8 mouse cellular contexts compared by ENCODE assay signal in genomic region chr3:52070163-52070478, GRCm38 (mm10). TPM values are rescaled to one million over a fixed set of nuclear protein-coding genes. Genes with fewer than 3 reads are reported as not detected.
DNase-seq lines count a peak whose midpoint lies in the region; ATAC-seq and TF ChIP-seq lines count a peak whose summit lies in the region.

No protein-coding gene starts in this region.

- H3K4me3 ChIP-seq in heart, postnatal 0 days (ENCODE audit: low read depth, low read length): peak overlapping the region; percentile 47
- peak overlapping the region; percentile 65 for H3K4me3 ChIP-seq in bone marrow macrophage, adult 2 months (ENCODE audit: insufficient read depth, low read length)
- peak overlapping the region; percentile 33 for H3K4me3 ChIP-seq in hindbrain, embryonic 13.5 days
- peak overlapping the region; percentile 28 for H3K4me3 ChIP-seq in midbrain, embryonic 12.5 days

- no peaks in the 10 kb centered on the region for H3K36me3 ChIP-seq in heart, postnatal 0 days (replicated peaks; ENCODE audit: control insufficient read depth, insufficient read depth, low read length)
- H3K36me3 ChIP-seq in hindbrain, embryonic 13.5 days: no peaks in the 10 kb centered on the region
- H3K36me3 ChIP-seq in midbrain, embryonic 12.5 days: no peaks in the 10 kb centered on the region

- WGBS in heart, postnatal 0 days: 31% methylated on average over 4 of the region's 4 CpGs
- WGBS in hindbrain, embryonic 13.5 days: 2% methylated on average over 4 of the region's 4 CpGs
- WGBS in midbrain, embryonic 12.5 days: 2% methylated on average over 4 of the region's 4 CpGs

- peak overlapping the region; percentile 54; the same call in 1 of the 2 replicates for H3K27ac ChIP-seq in heart, postnatal 0 days (ENCODE audit: low read depth)
- H3K27ac ChIP-seq in bone marrow macrophage, adult 2 months (ENCODE audit: insufficient read depth, low read depth, low read length): peak overlapping the region; percentile 90
- peak overlapping the region; percentile 82 for H3K27ac ChIP-seq in hindbrain, embryonic 13.5 days
- peak overlapping the region; percentile 27 for H3K27ac ChIP-seq in midbrain, embryonic 12.5 days (replicated peaks)

- DNase-seq in heart, postnatal 0 days (ENCODE audit: low spot score): no peak
- no peak for DNase-seq in heart, adult 9 months (ENCODE audit: low spot score in 2 of 2)
- DNase-seq in Muller cell, postnatal 12 days (ENCODE audit: inconsistent ontology term): no peak
- DNase-seq in spleen, postnatal 4 days (ENCODE audit: low spot score in 2 of 2): no peak
- no peak for DNase-seq in adrenal gland, postnatal 14 days

- no peak for TF ChIP-seq POLR2A in bone marrow macrophage, adult 2 months (IDR thresholded peaks at IDR 0.05; ENCODE audit: borderline replicate concordance, low read depth, low read length)

- H3K4me1 ChIP-seq in heart, postnatal 0 days (ENCODE audit: control insufficient read depth, insufficient read depth): peaks cover 34% of the 10 kb centered on the region
- H3K4me1 ChIP-seq in bone marrow macrophage, adult 2 months (ENCODE audit: control insufficient read depth, insufficient read depth, low read length): peaks cover 40% of the 10 kb centered on the region
- peaks cover 53% of the 10 kb centered on the region for H3K4me1 ChIP-seq in hindbrain, embryonic 13.5 days (replicated peaks)
- H3K4me1 ChIP-seq in midbrain, embryonic 12.5 days: peaks cover 59% of the 10 kb centered on the region

- no peak for ATAC-seq in heart, postnatal 0 days (ENCODE audit: insufficient read depth, low read depth)
- ATAC-seq in hindbrain, embryonic 13.5 days (ENCODE audit: low FRiP score): no peak
- 0 out of 2 replicates have a peak, but pooled peaks have one; percentile 3 for ATAC-seq in midbrain, embryonic 12.5 days (ENCODE audit: low FRiP score, low read depth)

- TF ChIP-seq EP300 in heart, postnatal 0 days (IDR thresholded peaks at IDR 0.05; ENCODE audit: low read depth): no peak

- no peaks in the 10 kb centered on the region for H3K9me3 ChIP-seq in heart, postnatal 0 days (replicated peaks; ENCODE audit: control insufficient read depth, low read length)
- H3K9me3 ChIP-seq in hindbrain, embryonic 13.5 days: no peaks in the 10 kb centered on the region
- H3K9me3 ChIP-seq in midbrain, embryonic 12.5 days: no peaks in the 10 kb centered on the region

- TF ChIP-seq CTCF in heart, postnatal 0 days (IDR thresholded peaks at IDR 0.05; ENCODE audit: low read depth): no peak
- no peak for TF ChIP-seq CTCF in bone marrow macrophage, adult 2 months (IDR thresholded peaks at IDR 0.05; ENCODE audit: low read depth, low read length)

- no peaks in the 10 kb centered on the region for H3K27me3 ChIP-seq in heart, postnatal 0 days (ENCODE audit: control insufficient read depth, insufficient read depth, low read length)
- H3K27me3 ChIP-seq in hindbrain, embryonic 13.5 days: no peaks in the 10 kb centered on the region
- H3K27me3 ChIP-seq in midbrain, embryonic 12.5 days: no peaks in the 10 kb centered on the region

- peak overlapping the region; percentile 58 for H3K9ac ChIP-seq in heart, postnatal 0 days (replicated peaks; ENCODE audit: low read depth, low read length)
- H3K9ac ChIP-seq in hindbrain, embryonic 13.5 days: peak overlapping the region; percentile 61
- H3K9ac ChIP-seq in midbrain, embryonic 12.5 days (replicated peaks): peak overlapping the region; percentile 17; the same call in 1 of the 2 replicates

- peak overlapping the region; percentile 64 for H3K4me2 ChIP-seq in heart, postnatal 0 days (ENCODE audit: low read depth, low read length)
- H3K4me2 ChIP-seq in hindbrain, embryonic 13.5 days: peak overlapping the region; percentile 58
- H3K4me2 ChIP-seq in midbrain, embryonic 12.5 days (replicated peaks): peak overlapping the region; percentile 55

RNA-seq across cellular contexts. Expression of gene Maml3, which starts 34.8 kb away (rescaled TPM):
- total RNA-seq in heart, postnatal 0 days (2014; rRNA removed; ENCODE audit: low replicate concordance): 5.8 and 6.2 TPM in 2 replicates
- polyA plus RNA-seq in heart, postnatal 0 days (2015; fragmentation: Nextera tagmentation; extraction: Ambion mirVana): 1.5 and 1.6 TPM in 2 replicates
- polyA plus RNA-seq in bone marrow macrophage, adult 2 months (2012; ENCODE audit: insufficient read depth, insufficient read length, missing spikeins): 2.2 and 2.3 TPM in 2 replicates
- 8.2 TPM in 2 replicates for polyA plus RNA-seq in hindbrain, embryonic 13.5 days (2015; fragmentation: Nextera tagmentation; extraction: Ambion mirVana)
- polyA plus RNA-seq in midbrain, embryonic 12.5 days (2016; fragmentation: Nextera tagmentation; extraction: Ambion mirVana): 8.2 and 9.3 TPM in 2 replicates
- 8.8 and 10.2 TPM in 2 replicates for total RNA-seq in adrenal gland, postnatal 14 days (2021)

Comparison
In these comparisons a context has a peak if more than half of its experiments do, and no peak if none do; other contexts are left out.
1. H3K27ac ChIP-seq: peak in every context shown above with its lines; median percentile 90 in bone marrow macrophage, adult 2 months; 82 in hindbrain, embryonic 13.5 days; 54 in heart, postnatal 0 days; 27 in midbrain, embryonic 12.5 days.